Mouse (Mus musculus): ENCODE measurements around the gene Cabp1.

Gene Cabp1

GRCm38 (mm10) chr5:115193669-115194625 is at the start of gene Cabp1:
Gene Cabp1 (minus strand): TSS chr5:115194381.
- DNase-seq (ENCODE audit: low spot score), result peak; percentile 79

GRCm38 (mm10) chr5:115240191-115240590 is 46.0 kb upstream of the Cabp1 start:
- DNase-seq (ENCODE audit: low spot score), result no peak

- DNase-seq (ENCODE audit: low spot score), result no peak
These were observed 44.6 kb upstream of the Cabp1 start for GRCm38 (mm10) chr5:115238729-115239195.

- DNase-seq (ENCODE audit: low spot score), result peak; percentile 93
These were observed 43.9 kb upstream of the Cabp1 start for GRCm38 (mm10) chr5:115237803-115238728.

- peak; percentile 98 for DNase-seq (ENCODE audit: low spot score)
These were observed 41.6 kb upstream of the Cabp1 start, which contains the start of gene Pop5 for GRCm38 (mm10) chr5:115235786-115236263. Gene Pop5 (plus strand): TSS chr5:115235836.

- peak; percentile 63 for DNase-seq (ENCODE audit: low spot score)
These were observed 41.2 kb upstream of the Cabp1 start for GRCm38 (mm10) chr5:115235323-115235771.

GRCm38 (mm10) chr5:115234519-115234918 is 40.3 kb upstream of the Cabp1 start:
- DNase-seq (ENCODE audit: low spot score), result no peak

GRCm38 (mm10) chr5:115233031-115233780 is 39.0 kb upstream of the Cabp1 start:
- DNase-seq (ENCODE audit: low spot score), result no peak

- DNase-seq (ENCODE audit: low spot score), result no peak
These were observed 38.3 kb upstream of the Cabp1 start for GRCm38 (mm10) chr5:115232516-115232915.

GRCm38 (mm10) chr5:115231552-115232120 is 37.5 kb upstream of the Cabp1 start:
- DNase-seq (ENCODE audit: low spot score), result no peak

GRCm38 (mm10) chr5:115230830-115231551 is 36.8 kb upstream of the Cabp1 start:
- no peak for DNase-seq (ENCODE audit: low spot score)

GRCm38 (mm10) chr5:115222485-115222884 is 28.3 kb upstream of the Cabp1 start:
- no peak for DNase-seq (ENCODE audit: low spot score)

- no peak for DNase-seq (ENCODE audit: low spot score)
These were observed 26.9 kb upstream of the Cabp1 start for GRCm38 (mm10) chr5:115220931-115221640.

- no peak for DNase-seq (ENCODE audit: low spot score)
These were observed 23.8 kb upstream of the Cabp1 start for GRCm38 (mm10) chr5:115217998-115218397.

GRCm38 (mm10) chr5:115215273-115216185 is 21.3 kb upstream of the Cabp1 start:
- no peak for DNase-seq (ENCODE audit: low spot score)

GRCm38 (mm10) chr5:115214864-115215263 is 20.7 kb upstream of the Cabp1 start:
- DNase-seq (ENCODE audit: low spot score), result peak; percentile 62

- no peak for DNase-seq (ENCODE audit: low spot score)
These were observed 18.7 kb upstream of the Cabp1 start for GRCm38 (mm10) chr5:115212861-115213260.

- DNase-seq (ENCODE audit: low spot score), result no peak
These were observed 18.3 kb upstream of the Cabp1 start for GRCm38 (mm10) chr5:115212451-115212850.
